Mouse (Mus musculus): ENCODE measurements around the gene Socs5.

DNA sequence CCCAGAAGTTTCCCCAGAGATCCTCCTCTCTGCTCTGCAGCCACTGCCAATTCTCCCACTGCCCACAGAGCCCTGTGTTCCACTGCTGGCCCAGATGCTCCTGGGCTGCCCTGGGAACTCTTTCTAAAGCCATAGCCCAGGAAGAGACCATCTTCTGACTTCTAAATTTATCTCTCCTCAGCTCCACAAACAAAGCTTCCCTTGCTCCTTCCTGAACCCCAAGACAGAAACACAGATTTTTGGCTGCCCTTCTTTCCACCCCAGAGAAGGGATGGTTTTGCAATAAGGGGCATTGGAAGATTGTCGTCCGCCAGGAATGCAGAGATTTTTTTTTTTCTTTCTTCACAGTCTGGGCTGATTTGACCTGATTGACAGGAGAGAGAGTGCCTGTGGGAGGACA is 66.5 kb downstream of the Socs5 start:
- TF ChIP-seq CTCF (IDR thresholded peaks at IDR 0.05; ENCODE audit: insufficient read depth, low read depth, low read length) (no peak), POLR2A (IDR thresholded peaks at IDR 0.05; ENCODE audit: insufficient read depth, low read depth, low read length) (no peak)
